Mouse (Mus musculus): ENCODE data around the gene Zfp651. TPM values are rescaled to one million over a fixed set of nuclear protein-coding genes. Genes with fewer than 3 reads are reported as not detected.

Gene Zfp651
- total RNA-seq, 1 experiment from 2014 or later, result 30.1 TPM

DNA sequence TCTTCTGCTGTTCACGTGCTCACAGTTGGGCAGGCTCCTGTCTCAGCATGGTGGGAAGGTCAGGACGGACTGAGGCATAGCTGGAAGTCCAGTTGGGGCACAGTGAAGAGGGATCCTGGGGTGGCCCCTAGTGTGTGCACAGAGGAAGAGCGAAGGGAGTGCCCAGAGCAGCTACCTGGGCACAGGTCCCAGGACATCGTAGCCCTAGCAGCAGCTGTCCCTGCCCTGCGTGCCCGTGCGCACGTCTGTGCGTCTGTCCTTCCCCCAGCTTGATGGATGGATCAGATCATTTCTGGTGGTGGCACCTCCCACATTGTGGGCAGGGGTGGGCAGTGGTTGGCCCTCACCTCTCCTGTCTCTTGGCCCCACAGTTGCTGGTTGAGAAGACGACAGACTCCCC lies 3.1 kb downstream of the Zfp651 start:
- DNase-seq, result no peak

GRCm38 (mm10) chr9:121762761-121763160 lies 3.6 kb downstream of the Zfp651 start:
- DNase-seq, result no peak

- DNase-seq, result peak; percentile 54
Measured at GRCm38 (mm10) chr9:121763716-121764115, 4.6 kb downstream of the Zfp651 start.

GRCm38 (mm10) chr9:121765166-121765855 lies 6.2 kb downstream of the Zfp651 start:
- no peak for DNase-seq

DNA sequence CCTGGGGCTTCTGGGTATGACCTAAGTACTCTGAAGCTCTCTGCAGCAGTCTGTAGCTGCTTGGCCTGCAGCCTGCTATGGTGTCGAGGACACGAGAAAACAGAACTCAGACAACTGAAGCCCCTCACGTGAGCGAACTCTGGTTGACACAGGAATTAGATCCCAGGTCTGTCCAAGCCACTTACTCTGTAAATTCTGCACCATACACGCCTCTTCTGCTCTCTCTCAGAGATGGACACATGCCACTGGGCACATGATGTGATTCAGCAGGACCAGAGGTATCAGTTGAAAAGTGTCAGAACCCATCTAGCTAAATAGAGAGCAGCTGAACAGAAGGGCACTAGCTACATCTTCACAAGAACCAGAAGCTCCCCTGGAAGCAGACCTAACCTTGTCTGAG lies 13.3 kb downstream of the Zfp651 start:
- DNase-seq, result no peak

GRCm38 (mm10) chr9:121775951-121776350 lies 16.8 kb downstream of the Zfp651 start:
- DNase-seq, result no peak

DNA sequence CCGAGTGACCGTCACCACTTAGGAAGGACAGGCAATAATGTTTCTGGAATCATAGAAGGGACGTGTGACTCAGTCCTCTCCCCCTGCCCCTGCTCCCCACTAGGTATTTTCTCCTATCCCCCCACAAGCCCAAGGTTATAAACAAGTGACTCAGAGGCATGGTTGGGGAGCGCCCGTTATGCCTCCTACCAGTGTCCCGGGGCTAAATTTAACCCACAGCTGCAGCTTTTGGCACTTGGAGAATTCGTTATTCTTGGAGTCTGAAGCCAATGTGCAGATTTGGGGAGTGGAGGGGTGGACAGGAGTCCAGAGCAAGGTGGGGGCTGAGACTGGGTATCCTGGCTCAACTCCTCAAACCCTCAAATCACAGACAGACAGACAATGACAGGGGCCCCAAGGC lies 17.4 kb downstream of the Zfp651 start:
- DNase-seq, result peak; percentile 64

GRCm38 (mm10) chr9:121777484-121778065 lies 18.4 kb downstream of the Zfp651 start, which contains the start of gene Klhl40:
Gene Klhl40, plus strand, starts transcription at chr9:121777607.
- DNase-seq, result peak; percentile 25

GRCm38 (mm10) chr9:121778066-121778624 lies 19.0 kb downstream of the Zfp651 start:
- peak; percentile 60 for DNase-seq

- DNase-seq, result no peak
Measured at GRCm38 (mm10) chr9:121784801-121785200, 25.7 kb downstream of the Zfp651 start.

DNA sequence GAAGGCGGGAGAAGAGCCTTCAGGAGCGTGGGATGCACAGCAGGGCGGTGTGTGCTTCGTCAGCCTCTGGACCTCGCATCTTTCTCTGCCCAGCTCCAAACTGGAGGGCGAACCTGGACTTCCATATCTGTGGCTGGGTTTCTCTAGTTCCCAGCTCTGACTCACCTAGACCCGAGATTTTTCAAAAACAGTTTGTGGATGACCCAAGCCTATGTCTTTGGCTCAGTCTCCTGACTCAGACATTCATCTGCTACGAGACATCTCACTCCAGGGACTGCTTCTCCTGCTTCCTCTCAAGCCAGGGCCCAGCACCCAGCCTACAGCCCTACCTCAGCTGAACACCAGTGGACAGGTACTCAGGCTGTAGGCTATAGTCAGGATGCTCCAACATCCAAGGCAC lies 26.1 kb downstream of the Zfp651 start:
- no peak for DNase-seq

DNA sequence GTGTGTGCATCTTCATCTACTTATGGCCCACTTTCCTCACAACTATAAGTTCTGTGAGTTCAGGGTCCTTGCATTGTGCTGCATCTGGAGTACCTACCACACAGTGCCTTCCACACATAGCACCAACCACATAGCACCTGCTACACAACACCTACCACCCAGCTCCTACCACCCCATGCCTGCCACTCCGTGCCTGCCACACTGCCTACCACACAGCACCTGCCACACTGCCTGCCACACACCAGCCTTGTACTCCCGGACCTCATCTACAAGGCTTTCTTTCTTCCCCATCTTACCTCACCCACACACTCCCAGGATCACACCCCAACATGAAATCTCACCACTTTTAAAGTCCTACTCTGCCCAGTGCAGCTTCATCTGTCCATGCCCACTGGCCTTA lies 27.2 kb downstream of the Zfp651 start:
- DNase-seq, result no peak

- DNase-seq, result peak; percentile 87
Measured at GRCm38 (mm10) chr9:121791206-121791605, 32.1 kb downstream of the Zfp651 start.

DNA sequence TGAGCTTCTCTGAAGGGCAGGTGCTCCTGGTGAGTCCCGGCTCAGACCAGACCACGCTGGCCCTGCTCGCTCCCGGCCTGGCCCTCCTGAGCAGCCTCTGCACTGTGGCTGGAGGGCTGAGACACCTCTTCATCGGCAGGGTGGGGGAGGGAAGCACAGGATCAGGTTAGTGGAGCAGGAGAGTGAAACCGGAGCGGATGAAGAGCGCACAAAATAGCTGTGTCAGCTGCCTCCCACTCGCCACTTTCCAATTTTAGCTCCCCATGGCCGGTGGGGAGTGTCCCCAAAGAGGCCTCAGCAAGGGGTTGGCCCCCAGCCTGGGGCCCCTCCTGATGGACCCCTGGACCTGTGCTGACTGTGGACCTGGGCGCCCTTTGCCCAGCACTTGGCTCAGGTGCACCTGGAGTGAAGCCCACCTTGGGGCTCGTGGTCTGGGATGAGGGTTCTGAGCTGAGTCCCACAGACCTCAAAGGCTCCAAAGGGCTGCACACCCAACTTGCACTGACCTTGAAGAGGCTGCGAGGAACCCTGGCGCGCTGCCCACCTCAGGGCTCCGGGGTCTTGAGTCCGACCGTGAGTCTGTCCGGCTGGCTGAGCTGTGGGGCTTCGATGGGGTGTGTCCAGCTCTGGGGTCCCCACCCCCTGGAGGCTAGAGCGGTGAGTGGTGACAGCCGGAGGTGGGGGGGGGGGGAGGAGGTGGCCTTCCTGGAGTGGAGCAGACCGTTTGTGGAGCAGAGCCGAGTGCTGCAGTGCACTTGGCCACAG lies 32.8 kb downstream of the Zfp651 start, which contains the start of gene Hhatl:
Gene Hhatl, minus strand, starts transcription at position 751 of the 765 bp plus-strand sequence.
- no peak for DNase-seq

DNA sequence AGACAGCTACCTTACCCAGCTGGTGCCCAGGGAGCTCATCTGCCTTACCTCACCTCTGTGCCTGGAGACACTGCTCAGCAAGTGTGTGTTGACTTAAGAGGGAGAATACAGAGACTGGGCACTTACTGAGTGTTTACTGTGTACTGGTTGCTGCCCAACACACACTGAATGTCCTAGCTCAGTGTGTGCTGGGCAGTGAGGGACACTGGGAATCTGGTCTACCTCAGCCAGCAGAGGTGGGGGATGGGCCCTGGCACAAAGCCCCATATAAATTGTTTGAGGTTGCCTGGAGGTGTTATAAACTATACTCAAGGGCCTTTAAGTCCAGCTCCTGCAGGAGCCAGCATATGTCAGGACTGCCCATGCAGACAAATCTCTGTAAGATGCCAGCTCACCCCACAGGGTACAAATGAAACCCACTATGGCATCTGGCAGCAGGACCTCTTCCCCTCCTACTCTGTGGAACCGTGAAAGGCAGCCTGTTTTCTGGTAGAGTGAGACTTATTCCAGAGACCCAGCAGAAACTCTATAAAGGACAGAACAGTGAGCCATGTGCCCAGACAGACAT lies 35.9 kb downstream of the Zfp651 start:
- peak; percentile 22 for DNase-seq

DNA sequence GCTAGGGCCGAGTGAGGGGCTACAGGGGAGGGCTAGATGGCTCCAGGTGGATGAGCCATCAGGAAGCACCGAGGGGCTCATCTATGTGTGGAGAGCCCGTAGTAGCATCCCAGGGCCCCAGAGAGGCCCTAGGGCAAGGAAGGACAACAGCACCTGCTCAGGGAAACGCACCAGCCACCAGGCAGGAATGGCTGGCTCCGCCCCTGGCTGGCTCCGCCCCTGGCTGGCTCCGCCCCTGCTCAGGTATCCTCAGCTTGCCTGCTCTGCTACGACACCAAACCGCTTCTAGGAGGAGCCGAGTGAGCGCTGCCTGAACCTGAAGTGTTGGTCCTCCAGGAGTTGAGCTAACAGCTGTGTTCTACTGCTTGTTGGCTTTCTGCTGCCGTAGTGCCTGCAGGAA lies 38.6 kb downstream of the Zfp651 start:
- no peak for DNase-seq

GRCm38 (mm10) chr9:121798887-121799520 lies 39.9 kb downstream of the Zfp651 start:
- no peak for DNase-seq

GRCm38 (mm10) chr9:121802747-121803146 lies 43.6 kb downstream of the Zfp651 start:
- no peak for DNase-seq

DNA sequence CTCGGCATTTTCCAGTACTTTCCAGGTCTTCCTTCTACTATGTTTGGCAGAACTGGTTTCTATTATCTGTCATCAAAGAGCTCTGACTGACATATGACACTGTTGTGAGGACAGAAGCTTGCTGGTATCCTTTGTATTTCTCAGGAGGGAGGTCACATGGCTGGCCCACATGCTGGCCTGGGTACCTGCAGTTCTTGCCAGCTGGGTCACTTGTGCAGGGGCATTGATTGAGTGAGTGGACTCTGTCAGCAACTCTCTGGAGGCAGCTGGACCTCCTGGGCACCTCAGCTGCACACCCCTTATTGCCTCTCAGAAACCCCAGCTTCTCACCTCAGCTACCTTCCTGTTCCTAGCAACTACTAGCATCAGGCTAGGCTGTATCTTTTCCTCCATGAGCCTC lies 48.4 kb downstream of the Zfp651 start:
- DNase-seq, result no peak

GRCm38 (mm10) chr9:121807947-121808346 lies 48.8 kb downstream of the Zfp651 start:
- DNase-seq, result no peak

DNA sequence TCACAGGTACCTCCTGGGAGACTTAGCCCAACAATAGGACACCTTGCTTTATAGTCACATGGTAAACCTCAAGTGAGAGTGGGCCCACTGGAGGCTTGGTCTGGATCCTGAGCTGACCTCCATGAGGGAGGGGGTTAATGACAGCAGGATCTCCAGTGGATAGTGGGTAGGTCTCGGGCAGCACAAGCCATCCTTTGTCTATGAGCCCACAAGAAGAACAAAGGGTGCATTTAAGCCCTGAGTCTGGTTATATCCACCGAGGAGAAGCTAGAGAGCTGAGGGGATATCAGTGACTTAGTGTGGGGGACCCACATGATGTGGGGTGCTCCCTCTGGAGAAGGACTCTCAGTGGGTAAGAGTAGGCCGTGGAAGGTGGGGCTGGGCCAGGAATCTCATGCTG lies 49.4 kb downstream of the Zfp651 start:
- DNase-seq, result no peak
